Mouse (Mus musculus): ENCODE results near the gene Bloc1s3.

Bloc1s3 gene

DNA sequence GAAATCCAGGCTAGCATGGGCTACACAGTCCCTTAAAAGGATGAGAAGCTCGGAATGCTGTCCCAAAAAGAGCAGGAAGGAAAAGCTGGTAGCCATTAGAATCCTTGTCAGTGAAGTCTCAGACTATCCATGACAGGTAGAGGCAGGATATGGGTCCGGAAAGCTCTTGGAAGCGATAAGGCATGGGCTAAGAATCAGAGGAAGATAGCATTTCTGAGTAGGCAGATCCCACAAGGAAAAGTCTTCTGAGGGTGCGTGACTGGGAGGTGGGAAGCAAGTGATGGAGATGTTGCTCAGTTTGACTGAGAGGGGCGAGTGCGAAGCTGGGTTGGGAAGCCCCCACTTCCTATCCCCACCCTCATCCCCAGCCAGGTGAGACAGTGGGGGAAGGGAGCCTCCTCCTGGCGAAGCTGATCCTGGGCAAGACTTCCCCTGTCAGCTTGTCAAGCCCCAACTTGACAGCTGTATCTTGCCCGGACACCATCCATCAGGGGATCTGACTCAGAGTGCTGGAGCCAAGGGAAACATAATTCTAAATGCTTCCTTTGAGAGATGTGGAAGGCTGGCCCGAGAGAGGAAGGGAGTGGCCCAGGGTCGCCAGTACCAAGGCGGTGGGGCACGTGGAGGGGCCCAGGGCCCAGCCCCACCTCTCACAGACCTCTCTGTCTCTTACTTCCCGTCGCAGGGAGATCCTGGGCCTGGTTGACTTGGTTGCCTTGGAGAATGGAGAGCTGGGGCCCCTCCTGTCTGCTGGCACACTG, 30.4 kb downstream of the Bloc1s3 start:
- no peak for DNase-seq (ENCODE audit: low read depth, low spot score)

DNA sequence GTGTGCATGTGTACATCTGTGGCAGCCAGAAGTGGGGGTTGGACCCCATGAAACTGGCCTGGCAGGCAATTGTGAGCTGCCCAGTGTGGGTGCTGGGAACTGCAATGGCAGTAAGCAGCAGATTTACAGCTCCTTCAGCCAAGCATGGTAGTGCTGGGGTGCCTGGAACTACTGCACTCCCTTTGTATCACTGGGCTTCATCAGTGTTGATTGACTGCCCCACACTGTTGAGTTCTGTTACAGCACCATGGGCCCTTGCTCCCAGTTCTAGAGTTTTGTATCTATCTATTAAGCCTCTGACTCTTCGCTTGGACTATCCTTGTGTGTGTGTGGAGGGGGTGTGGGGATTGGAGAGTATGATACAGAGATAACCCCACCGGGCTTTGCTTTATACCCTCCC, 31.1 kb downstream of the Bloc1s3 start:
- no peak for DNase-seq (ENCODE audit: low read depth, low spot score)

DNA sequence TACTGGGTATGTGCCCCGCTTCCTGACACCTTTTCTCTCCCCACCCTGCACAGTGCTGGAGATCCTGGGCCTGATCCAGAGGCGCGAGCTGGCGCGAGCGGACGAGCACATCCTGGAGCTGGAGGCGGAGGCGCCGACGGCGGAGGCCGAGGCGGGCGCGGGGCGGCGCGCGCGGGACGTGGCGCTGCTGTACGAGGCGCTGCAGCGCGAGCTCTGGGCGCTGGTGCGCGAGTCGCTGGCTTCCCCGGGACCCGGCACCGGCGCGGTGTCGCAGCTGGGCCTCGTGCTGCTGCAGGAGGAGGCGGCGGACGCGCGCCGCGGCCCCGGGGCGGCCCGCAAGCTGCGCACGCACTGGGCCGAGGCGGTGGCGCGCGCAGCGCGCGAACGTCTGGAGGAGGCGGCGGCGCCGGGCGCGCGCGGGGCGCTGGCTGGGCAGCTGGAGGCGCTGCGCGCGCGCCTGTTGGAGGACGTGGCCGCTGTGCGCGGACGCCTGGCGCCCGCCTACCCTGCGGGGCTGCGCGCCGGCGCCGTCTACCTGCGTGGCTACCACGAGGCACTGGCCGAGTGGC, 34.2 kb downstream of the Bloc1s3 start:
- peak; percentile 85 for DNase-seq (ENCODE audit: low read depth, low spot score)

DNA sequence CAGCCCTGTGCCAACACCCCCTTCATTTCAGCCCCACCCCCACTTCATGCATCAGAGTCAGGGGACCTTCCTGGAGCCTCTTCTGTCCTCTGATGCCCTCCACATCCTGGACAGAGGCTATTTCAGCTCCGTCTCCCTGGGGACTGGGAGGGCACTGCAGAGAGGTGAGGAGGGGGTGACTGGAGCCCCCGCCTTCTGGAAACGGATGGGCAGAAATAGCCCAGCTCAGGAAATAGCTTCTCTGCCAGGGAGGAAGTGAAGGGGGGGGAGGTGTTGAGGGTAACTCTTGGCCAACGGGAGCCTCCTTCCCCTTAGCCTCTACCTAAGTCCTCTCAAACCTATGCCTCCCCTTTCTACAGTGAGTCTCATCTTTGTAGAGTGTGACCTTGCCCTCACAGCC, 35.8 kb downstream of the Bloc1s3 start:
- no peak for DNase-seq (ENCODE audit: low read depth, low spot score)

DNA sequence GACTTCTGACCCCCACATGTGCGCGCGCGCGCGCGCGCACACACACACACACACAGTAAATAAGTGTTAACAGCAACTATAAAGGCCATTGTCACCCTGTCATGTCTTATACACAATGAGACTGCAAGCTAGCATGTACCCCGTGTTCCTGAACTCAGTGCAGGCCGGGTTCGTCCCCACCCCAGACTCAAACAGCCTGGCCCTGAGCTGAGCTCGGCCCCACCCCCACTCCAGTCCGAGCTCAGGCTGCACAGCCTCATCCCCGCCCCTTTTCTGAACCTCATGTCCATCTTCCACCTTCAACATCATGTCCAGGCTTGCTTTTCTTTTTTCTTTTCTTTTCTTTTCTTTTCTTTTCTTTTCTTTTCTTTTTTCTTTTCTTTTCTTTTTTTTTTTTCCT, 37.9 kb downstream of the Bloc1s3 start:
- peak; percentile 46 for DNase-seq (ENCODE audit: low read depth, low spot score)

DNA sequence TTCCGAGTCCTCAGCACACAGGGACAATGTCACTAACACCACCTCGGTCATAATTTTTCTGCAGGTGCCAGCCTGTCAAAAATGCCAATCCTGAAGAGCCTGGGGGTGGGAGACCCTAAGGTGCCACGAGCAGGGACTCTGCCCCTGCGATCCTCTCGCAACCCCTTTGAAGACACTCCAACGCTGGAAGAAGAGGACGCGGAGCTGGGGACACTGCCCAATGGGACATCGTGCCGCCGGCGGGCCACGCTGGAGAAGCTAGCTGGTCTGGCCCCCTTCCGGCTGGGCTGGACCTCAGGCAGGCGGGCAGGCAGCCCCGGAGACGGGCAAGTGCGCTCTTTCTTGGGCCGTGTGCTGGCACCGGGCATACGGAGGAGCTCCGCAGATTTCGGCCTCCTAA, 38.8 kb downstream of the Bloc1s3 start:
- no peak for DNase-seq (ENCODE audit: low read depth, low spot score)

DNA sequence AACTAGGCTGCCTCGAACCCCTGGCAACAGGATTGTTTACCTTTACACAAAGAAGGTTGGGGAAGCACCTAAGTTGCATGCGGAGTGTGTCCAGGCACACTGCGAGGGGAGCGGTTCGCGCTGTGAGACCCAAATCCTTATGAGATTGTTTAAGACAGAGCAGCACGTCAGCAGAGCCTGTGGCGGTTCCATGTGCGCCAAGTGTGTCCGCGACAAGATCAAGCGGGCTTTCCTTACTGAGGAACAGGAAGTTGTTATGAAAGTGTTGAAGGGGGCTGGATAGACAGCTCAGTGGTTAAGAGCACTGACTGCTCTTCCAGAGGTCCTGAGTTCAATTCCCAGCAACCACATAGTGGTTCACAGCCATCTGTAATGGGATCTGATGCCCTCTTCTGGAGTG, 39.9 kb downstream of the Bloc1s3 start:
- no peak for DNase-seq (ENCODE audit: low read depth, low spot score)

DNA sequence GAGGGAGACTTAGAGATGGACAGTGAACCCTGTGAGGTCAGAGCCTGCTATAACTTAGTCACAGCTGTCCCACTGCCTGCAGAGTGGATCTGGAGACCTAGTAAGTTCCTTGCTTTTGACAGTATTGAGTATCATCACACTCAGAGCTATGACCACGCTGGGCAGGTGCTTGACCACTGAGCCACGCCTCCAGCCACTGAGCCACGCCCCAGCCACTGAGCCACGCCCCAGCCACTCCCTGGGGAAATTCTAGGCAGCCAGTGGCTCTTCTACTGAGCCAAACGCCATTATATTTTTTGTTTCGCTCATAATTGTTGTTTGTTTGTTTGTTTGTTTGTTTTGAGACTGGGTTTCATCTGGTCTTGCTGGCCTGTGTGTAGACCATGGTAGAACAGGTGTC, 40.5 kb downstream of the Bloc1s3 start:
- no peak for DNase-seq (ENCODE audit: low read depth, low spot score)

DNA sequence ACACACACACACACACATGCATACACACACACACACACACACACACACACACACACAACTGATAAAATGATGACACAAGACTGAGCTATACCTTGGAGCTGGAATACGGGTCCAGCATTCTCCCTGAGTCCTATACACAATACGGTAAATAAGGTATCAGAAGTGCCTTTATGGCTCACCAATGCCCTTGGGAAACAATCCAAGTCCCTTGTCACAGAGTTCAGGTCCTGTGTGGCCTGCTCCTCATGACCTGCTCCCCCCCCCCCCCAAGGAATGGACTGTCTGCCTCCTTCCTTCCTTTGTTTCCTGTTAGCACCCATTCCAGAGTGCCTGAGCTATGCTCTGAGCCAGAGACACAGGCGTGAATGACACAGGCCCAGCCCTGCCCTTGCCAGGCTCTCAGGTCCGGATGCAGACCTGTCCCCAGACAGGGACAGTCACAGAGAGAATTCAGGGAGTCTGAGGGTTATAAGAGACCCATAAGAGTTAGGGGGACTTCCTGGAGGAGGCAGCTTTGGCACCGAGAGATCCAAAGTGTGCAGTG, 41.5 kb downstream of the Bloc1s3 start:
- DNase-seq (ENCODE audit: low read depth, low spot score), result no peak

DNA sequence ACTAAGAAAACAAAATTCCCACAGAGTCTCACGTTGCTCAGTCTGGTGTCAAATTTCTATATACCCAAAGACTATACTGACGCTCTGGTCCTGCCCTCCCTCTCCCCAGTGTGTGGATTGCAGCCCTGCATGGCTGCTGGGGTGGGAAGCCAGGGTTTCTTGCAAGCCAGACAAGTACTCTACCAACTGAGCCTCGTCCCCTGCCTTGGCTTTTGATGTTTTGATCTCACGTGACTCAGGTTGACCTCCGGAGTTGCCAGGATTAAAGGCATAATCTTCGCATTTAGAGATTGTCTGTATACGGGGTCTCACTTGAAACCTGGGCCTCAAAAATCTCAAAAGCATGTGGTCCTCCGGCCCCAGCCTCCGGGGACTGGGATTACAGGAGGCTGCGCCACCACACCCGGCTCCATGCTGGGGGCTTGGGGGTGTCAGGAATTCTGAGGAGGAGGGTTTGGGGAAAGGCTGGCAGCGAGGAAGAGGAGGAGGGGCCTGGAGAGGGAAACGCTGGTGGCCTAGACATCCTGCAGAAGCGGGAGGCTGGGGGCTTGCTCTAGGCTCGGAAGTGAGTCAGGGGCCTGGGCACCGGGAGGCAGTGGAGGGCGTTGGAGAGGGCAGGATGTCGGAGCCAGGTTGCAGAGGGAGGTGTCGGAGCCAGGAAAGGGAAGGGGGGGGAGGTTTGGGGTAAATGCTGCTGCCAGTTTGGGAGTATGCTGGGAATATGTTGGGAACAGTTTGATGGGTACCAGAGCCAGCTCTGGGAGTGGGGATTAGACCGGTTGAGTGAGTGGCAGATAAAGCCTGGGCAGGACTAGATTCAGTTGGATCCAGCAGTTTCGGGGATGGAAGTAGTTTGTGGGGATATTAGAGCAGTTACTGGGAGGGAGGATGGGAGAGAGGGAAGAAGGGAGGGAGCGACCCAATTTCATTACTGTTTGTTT, 43.5 kb downstream of the Bloc1s3 start:
- DNase-seq (ENCODE audit: low read depth, low spot score), result no peak

DNA sequence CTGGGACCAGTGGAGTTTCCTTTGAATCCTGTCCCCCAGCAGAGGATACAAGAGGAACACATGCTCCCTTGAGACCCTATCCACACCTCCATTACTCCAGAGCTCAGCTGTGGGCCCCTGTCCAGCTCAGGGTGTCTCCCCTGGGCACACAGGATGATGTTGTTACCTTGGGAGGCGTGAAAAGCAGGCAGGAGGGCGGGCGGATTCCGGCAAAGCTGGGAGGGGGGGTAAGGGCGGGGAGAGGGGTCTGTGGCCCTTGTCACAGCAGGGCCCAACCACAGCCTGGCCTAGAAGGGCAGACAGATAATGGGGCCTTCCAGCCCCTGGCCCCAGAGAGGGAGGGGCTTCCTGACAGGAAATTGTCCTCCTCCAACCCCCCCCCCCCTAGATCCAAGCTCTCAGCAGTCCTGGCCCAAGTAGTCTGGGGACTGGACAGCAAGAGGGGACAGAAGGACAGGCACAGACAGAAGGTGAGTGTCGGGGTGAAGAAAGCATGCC, 45.2 kb downstream of the Bloc1s3 start, which contains the start of gene Exoc3l2:
TSS of gene Exoc3l2 (plus strand) at position 448 of the 498 bp plus-strand sequence.
- no peak for DNase-seq (ENCODE audit: low read depth, low spot score)

DNA sequence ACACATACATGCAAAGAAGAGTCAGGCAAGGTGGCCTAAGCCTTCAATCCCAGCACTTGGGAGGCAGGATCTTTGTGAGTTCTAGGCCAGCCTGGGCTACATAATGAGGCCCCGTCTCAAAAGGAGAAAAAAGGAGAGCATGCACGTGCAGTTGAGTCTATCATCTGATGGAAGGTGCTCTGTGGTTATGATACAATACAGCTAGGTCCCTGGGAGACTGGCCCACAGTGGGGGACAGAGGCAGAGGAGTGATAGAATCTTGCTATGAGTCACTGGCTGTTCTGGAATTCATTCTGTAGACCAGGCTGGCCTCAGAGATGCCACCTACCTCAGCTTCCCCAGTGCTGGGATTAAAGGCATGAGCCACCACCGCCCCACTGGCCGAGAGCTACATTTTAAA, 45.7 kb downstream of the Bloc1s3 start:
- DNase-seq (ENCODE audit: low read depth, low spot score), result no peak

DNA sequence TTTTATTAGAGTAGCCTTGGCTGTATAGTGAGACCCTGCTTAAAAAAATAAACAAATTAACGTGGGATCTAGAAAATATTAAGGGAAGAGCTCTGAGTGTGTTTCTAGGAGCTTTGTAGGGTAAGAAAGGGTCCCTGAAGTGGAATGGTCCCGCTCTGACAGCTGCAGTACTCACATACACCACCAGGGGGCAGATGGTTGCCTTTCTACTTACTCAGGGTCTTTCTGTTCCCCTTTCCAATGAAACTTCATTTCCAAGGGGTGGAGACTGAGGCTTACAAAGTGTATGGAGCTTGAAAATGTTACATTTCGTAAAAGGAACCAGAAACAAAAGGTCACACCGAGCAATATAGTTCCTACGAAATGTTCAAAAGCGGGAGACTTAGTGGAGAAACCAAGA, 46.7 kb downstream of the Bloc1s3 start:
- peak; percentile 83 for DNase-seq (ENCODE audit: low read depth, low spot score)

DNA sequence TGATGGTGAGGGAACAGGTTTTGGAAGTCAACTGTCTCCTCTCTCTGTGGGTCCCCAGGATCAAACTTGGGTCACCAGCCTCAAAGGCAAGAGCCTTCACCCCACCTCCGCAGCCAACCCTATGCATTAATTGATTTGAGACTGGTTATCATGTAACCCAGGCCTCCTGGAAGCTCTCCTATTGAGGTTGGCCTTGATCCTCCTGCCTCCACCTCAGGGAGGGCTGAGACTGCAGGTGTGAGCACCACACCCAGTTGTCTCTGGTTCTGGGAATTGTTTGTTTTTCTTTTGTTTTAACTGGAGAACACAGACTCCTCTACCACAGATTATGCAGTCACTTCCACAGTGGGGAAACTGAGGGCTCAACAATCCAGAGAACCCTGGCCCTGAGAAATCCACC, 47.7 kb downstream of the Bloc1s3 start:
- no peak for DNase-seq (ENCODE audit: low read depth, low spot score)

DNA sequence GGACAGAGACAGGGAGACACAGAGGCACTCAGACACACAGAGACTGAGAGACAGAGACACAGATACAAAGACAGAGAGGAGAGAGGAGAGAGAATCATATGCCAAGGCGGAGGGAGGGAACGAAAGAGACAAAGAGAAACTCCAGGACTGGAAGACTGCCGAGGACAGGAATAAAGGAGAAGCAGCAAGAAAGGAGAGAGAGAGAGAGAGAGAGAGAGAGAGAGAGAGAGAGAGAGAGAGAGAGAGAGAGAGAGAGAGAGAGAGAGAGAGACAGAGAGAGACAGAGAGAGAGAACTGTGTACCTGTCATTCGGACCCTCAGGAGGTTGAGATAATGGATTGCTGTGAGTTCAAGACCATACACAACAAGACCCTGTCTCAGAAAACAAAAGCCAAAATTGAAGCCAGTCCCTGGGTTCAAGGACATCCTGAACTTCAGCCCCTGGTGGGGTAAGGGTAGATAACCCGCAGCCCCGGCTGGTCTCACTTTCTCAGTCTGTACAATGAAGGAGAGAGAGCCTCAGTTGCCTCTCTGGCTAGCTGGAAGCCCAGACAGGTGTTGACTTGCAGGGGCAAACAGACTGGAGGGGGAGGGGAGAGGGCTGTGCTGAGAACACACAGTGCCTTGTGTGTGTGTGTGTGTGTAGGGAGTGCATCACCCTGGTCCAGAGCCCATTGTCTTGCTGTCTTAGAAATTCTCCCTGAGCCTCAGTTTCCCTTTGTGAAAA, 48.9 kb downstream of the Bloc1s3 start:
- no peak for DNase-seq (ENCODE audit: low read depth, low spot score)

DNA sequence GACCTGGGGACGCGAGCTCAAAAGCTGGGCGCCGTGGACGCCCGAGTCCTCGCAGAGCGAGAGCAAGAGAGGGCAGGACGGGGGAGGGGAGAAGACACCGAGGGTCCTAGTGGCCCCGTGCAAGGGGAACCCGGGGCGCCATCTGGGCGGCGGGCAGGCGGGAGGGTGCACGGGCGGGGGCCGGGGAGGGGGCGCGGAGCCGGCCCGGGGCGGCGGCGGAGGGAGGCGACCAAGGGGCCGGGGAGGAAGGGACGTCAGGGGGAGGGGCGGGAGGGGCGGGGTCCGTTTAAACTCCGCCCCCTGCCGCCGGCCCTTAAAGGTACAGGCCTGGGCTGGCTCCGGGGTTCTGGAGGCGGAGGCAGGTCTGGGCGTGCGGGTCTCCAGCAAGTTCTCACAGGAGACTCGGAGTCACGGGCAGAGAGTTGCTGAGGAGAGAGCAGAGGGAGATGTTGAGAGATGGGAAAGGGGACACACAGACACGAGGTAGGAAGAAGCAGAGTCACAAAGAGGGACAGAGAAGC, 49.5 kb downstream of the Bloc1s3 start, which contains the start of gene Mark4:
TSS of gene Mark4 (minus strand) at position 231 of the 521 bp plus-strand sequence.
- peak; percentile 85 for DNase-seq (ENCODE audit: low read depth, low spot score)

DNA sequence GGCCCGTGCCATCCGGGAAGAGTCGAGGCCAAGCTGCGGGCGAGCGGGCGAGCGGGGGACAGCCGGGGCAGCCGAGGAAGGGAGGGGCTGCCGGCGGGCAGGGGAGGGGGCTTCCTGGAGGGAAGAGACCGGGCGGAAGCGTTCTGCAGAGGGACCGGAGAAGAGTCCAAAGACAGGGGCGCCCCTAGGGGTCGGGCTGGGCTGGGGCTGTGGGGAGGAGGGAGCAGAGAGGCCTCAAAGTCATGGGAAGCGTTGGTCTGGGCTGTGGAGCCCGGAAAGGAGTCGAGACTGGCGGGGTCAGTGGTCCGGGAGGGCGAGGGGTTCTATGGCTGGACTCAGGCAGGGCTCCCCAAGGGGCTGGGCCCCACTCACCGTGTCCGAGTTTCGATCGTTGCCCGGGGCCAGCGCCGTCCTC, 50.1 kb downstream of the Bloc1s3 start:
- peak; percentile 73 for DNase-seq (ENCODE audit: low read depth, low spot score)

DNA sequence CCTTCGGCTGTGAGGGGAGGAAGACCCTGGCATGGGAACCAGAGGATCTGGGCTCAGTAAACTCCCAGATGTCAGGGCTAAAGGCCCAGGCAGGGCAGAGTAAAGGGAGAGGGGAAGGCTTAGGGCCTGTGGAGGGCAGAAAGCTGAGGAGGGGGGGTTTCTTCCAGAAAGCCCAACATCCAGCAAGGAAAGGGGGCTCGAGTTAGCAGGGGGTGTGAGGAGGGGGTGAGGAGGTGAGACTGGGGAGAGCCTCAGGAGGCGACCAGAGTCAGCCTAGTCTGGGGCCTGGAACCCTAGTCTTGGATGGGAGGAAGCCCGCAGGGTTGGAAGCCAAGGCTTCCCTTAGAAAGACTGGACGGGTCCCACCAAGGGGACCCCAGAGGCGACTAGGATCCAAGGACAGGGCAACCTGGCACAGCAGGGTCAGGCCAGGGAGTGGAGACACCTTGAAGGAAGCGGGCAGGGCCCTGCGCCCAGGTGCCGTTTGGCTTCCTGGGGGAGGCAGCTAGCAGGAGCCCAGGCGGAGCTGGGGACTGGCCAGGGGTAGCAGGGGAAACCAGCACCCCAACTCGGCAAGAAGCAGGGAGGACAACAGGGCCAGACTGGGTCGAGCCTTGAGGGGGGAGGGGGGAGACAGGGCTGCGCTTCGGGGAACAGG, 50.6 kb downstream of the Bloc1s3 start:
- no peak for DNase-seq (ENCODE audit: low read depth, low spot score)

DNA sequence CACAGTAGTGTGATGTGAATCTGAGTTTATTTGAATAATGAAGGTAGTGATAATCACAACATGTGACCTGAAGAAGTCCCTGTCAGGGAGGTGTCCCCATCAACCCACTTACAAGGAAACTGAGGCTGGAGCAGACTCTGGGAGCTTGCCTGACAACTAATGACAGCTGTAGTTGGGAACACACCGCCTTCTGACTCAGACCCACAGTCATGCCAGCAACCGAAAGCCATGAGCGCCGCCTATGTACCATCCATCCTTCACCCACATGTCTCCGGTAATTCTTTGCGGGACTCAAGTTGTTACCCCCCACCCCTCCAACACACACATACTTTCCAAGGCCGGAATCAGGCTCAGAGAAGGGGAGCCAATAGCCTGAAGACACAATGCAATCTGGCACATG, 51.5 kb downstream of the Bloc1s3 start:
- DNase-seq (ENCODE audit: low read depth, low spot score), result no peak

DNA sequence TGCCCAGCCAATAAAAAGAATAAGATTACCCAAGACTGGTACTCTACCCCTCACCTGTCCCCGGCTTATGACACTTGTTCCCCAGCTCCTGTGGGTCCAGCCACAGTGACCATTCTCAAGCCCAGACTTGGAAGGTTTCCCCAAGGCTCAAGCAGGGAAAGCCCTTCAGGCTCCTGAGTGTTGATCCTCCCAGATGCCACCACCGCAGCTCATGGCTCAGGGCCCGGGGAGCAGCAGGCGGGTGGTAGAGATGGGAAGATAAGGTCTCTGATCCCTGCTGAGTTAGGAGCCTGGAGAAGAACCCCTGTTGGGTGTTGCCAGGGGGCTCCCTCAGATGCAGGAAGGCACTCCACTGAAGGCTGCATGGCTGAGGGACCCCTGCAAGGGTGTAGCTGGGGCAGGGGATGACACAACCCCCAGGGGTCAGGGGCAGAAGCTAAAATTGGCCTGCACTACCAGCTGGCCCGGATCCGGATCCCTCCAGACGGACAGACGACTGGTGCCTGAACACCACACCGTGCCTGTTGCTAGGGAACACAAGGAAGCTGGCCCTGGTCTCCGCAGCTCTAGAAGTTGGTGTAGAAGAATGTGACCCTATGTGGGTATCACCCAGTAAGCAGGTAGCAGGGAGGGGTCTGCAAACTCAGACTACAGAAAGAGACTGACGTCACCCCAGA, 52.2 kb downstream of the Bloc1s3 start:
- DNase-seq (ENCODE audit: low read depth, low spot score), result peak; percentile 35

All from R1 (cell line).